Comparison of ENCODE assay signal across 9 mouse cellular contexts in genomic region chr1:165976672-165977448, GRCm38 (mm10). TPM values are rescaled to one million over a fixed set of nuclear protein-coding genes. Genes with fewer than 3 reads are reported as not detected.
A peak's percentile ranks its signal among the peaks of the same experiment; 100 is the strongest.
DNase-seq lines count a peak whose midpoint lies in the region; ATAC-seq and TF ChIP-seq lines count a peak whose summit lies in the region.
"Had no signal": no experiment of that assay in that cellular context is flagged by ENCODE, and none has a peak within 500 bp of the region (broad histone marks: within the 10 kb centered on the region; RNA-seq: fewer than 3 reads in every experiment).

No protein-coding gene starts in this region.

- H3K9me3 ChIP-seq in forebrain, postnatal 0 days (ENCODE audit: low read length), result no peaks in the 10 kb centered on the region
- no peaks in the 10 kb centered on the region for H3K9me3 ChIP-seq in forebrain, embryonic 10.5 days
- H3K9me3 ChIP-seq in G1E (replicated peaks), result no peaks in the 10 kb centered on the region
- H3K9me3 ChIP-seq in heart, embryonic 13.5 days, result no peaks in the 10 kb centered on the region
- H3K9me3 ChIP-seq in liver, embryonic 15.5 days (replicated peaks), result no peaks in the 10 kb centered on the region
- H3K9me3 ChIP-seq in midbrain, embryonic 10.5 days (replicated peaks), result no peaks in the 10 kb centered on the region
- no peaks in the 10 kb centered on the region for H3K9me3 ChIP-seq in forebrain, embryonic 16.5 days (ENCODE audit: control insufficient read depth, low read length)
- H3K9me3 ChIP-seq: limb, embryonic 13.5 days had no signal

- no peak overlapping the region for H3K4me2 ChIP-seq in forebrain, postnatal 0 days (ENCODE audit: low read depth)
- H3K4me2 ChIP-seq in heart, embryonic 13.5 days, result peak overlapping the region; percentile 18
- H3K4me2 ChIP-seq in liver, embryonic 15.5 days, result no peak overlapping the region
- H3K4me2 ChIP-seq in forebrain, embryonic 16.5 days (ENCODE audit: low read length), result no peak overlapping the region
- H3K4me2 ChIP-seq: limb, embryonic 13.5 days had no signal

- ATAC-seq in forebrain, postnatal 0 days, result 0 out of 2 replicates have a peak, but pooled peaks have one; percentile 18
- ATAC-seq in G1E (ENCODE audit: extremely low read depth, insufficient number of reproducible peaks, low FRiP score, poor library complexity, severe bottlenecking), result peak; percentile 45; the same call in 1 of the 2 replicates
- no peak for ATAC-seq in heart, embryonic 13.5 days (ENCODE audit: extremely low read depth, insufficient number of reproducible peaks, low FRiP score, low TSS enrichment)
- ATAC-seq in liver, embryonic 15.5 days (ENCODE audit: insufficient read depth), result peak; percentile 28; the same call in 1 of the 2 replicates
- ATAC-seq in forebrain, embryonic 16.5 days, result no peak

- no peak overlapping the region for H3K9ac ChIP-seq in forebrain, postnatal 0 days
- H3K9ac ChIP-seq in heart, embryonic 13.5 days, result 0 out of 2 replicates have a peak overlapping the region, but pooled peaks have one; percentile 42
- no peak overlapping the region for H3K9ac ChIP-seq in liver, embryonic 15.5 days
- H3K9ac ChIP-seq in forebrain, embryonic 16.5 days (replicated peaks; ENCODE audit: low read depth, low read length), result no peak overlapping the region
- H3K9ac ChIP-seq: limb, embryonic 13.5 days had no signal

- WGBS in forebrain, postnatal 0 days, result 57% methylated on average over 7 of the region's 7 CpGs
- 87% methylated on average over 7 of the region's 7 CpGs for WGBS in forebrain, embryonic 10.5 days
- 23% methylated on average over 7 of the region's 7 CpGs for WGBS in heart, embryonic 13.5 days
- 27% methylated on average over 7 of the region's 7 CpGs for WGBS in liver, embryonic 15.5 days (ENCODE audit: insufficient replicate concordance)
- WGBS in midbrain, embryonic 10.5 days, result 82% methylated on average over 7 of the region's 7 CpGs
- 60% methylated on average over 7 of the region's 7 CpGs for WGBS in forebrain, embryonic 16.5 days

- no peak overlapping the region for H3K27ac ChIP-seq in forebrain, postnatal 0 days (ENCODE audit: low read depth, low read length)
- H3K27ac ChIP-seq in forebrain, embryonic 10.5 days, result no peak overlapping the region
- H3K27ac ChIP-seq in heart, embryonic 13.5 days (replicated peaks), result no peak overlapping the region
- no peak overlapping the region for H3K27ac ChIP-seq in liver, embryonic 15.5 days (replicated peaks)
- no peak overlapping the region for H3K27ac ChIP-seq in midbrain, embryonic 10.5 days (replicated peaks)
- no peak overlapping the region for H3K27ac ChIP-seq in forebrain, embryonic 16.5 days (ENCODE audit: low read length)
- H3K27ac ChIP-seq: limb, embryonic 13.5 days had no signal

- no peaks in the 10 kb centered on the region for H3K27me3 ChIP-seq in forebrain, postnatal 0 days (ENCODE audit: insufficient read depth, low read length)
- H3K27me3 ChIP-seq in forebrain, embryonic 10.5 days (ENCODE audit: poor library complexity, severe bottlenecking), result no peaks in the 10 kb centered on the region
- H3K27me3 ChIP-seq in G1E (ENCODE audit: insufficient read depth, low read length), result no peaks in the 10 kb centered on the region
- H3K27me3 ChIP-seq in heart, embryonic 13.5 days (replicated peaks), result no peaks in the 10 kb centered on the region
- no peaks in the 10 kb centered on the region for H3K27me3 ChIP-seq in liver, embryonic 15.5 days
- H3K27me3 ChIP-seq in midbrain, embryonic 10.5 days (ENCODE audit: low read depth, poor library complexity, severe bottlenecking), result no peaks in the 10 kb centered on the region
- H3K27me3 ChIP-seq in forebrain, embryonic 16.5 days (replicated peaks; ENCODE audit: control insufficient read depth, insufficient read depth, low read length), result no peaks in the 10 kb centered on the region
- H3K27me3 ChIP-seq: limb, embryonic 13.5 days had no signal

- DNase-seq in forebrain, postnatal 0 days, result no peak
- no peak for DNase-seq in forebrain, embryonic 10.5 days (ENCODE audit: extremely low spot score, low spot score)
- no peak for DNase-seq in G1E (ENCODE audit: low spot score)
- DNase-seq in spleen, adult 12 weeks (ENCODE audit: low spot score), result no peak
- DNase-seq in midbrain, embryonic 10.5 days (ENCODE audit: low spot score), result no peak

- H3K36me3 ChIP-seq in forebrain, postnatal 0 days (ENCODE audit: insufficient read depth), result no peaks in the 10 kb centered on the region
- H3K36me3 ChIP-seq in forebrain, embryonic 10.5 days (replicated peaks), result peaks cover 8% of the 10 kb centered on the region; the same call in 1 of the 2 replicates
- H3K36me3 ChIP-seq in G1E (replicated peaks), result peaks cover 3% of the 10 kb centered on the region
- no peaks in the 10 kb centered on the region for H3K36me3 ChIP-seq in heart, embryonic 13.5 days
- no peaks in the 10 kb centered on the region for H3K36me3 ChIP-seq in liver, embryonic 15.5 days (replicated peaks)
- H3K36me3 ChIP-seq in midbrain, embryonic 10.5 days, result peaks cover 4% of the 10 kb centered on the region
- H3K36me3 ChIP-seq in forebrain, embryonic 16.5 days (ENCODE audit: control insufficient read depth, insufficient read depth), result no peaks in the 10 kb centered on the region
- H3K36me3 ChIP-seq: limb, embryonic 13.5 days had no signal

- TF ChIP-seq CTCF in forebrain, postnatal 0 days (IDR thresholded peaks at IDR 0.05; ENCODE audit: low read depth), result no peak
- TF ChIP-seq CTCF in G1E (IDR thresholded peaks at IDR 0.05; ENCODE audit: low read depth, low read length), result no peak

- no peak overlapping the region for H3K4me3 ChIP-seq in forebrain, postnatal 0 days (ENCODE audit: low read depth, low read length)
- H3K4me3 ChIP-seq in forebrain, embryonic 10.5 days, result no peak overlapping the region
- H3K4me3 ChIP-seq in G1E (ENCODE audit: low read depth, low read length), result no peak overlapping the region; the same call in 1 of the 2 replicates
- H3K4me3 ChIP-seq in heart, embryonic 13.5 days, result no peak overlapping the region
- no peak overlapping the region for H3K4me3 ChIP-seq in liver, embryonic 15.5 days (replicated peaks)
- H3K4me3 ChIP-seq in midbrain, embryonic 10.5 days, result no peak overlapping the region
- no peak overlapping the region for H3K4me3 ChIP-seq in forebrain, embryonic 16.5 days (replicated peaks; ENCODE audit: low read length)
- H3K4me3 ChIP-seq: limb, embryonic 13.5 days had no signal

- no peaks in the 10 kb centered on the region for H3K4me1 ChIP-seq in forebrain, postnatal 0 days (ENCODE audit: insufficient read depth)
- H3K4me1 ChIP-seq in forebrain, embryonic 10.5 days, result peaks cover 18% of the 10 kb centered on the region
- H3K4me1 ChIP-seq in G1E (ENCODE audit: insufficient read depth, low read depth, low read length), result peaks cover 31% of the 10 kb centered on the region
- peaks cover 30% of the 10 kb centered on the region for H3K4me1 ChIP-seq in heart, embryonic 13.5 days
- H3K4me1 ChIP-seq in liver, embryonic 15.5 days (replicated peaks), result peaks cover 16% of the 10 kb centered on the region
- peaks cover 4% of the 10 kb centered on the region; the same call in 1 of the 2 replicates for H3K4me1 ChIP-seq in midbrain, embryonic 10.5 days
- H3K4me1 ChIP-seq in forebrain, embryonic 16.5 days (replicated peaks; ENCODE audit: control insufficient read depth, insufficient read depth, low read length), result 0 out of 2 replicates have a peak, but pooled peaks cover 2% of the 10 kb centered on the region

RNA-seq across cellular contexts. Expression of gene Pou2f1, which starts 25.6 kb away (rescaled TPM):
- total RNA-seq in forebrain, postnatal 0 days (2014; rRNA removed), result 14.3 and 22.2 TPM in 2 replicates
- polyA plus RNA-seq in forebrain, postnatal 0 days (2015; fragmentation: Nextera tagmentation; extraction: Ambion mirVana), result 11.1 and 16.7 TPM in 2 replicates
- polyA plus RNA-seq in forebrain, embryonic 10.5 days (2016; fragmentation: Nextera tagmentation; extraction: Ambion mirVana), result 23.6 and 25.4 TPM in 2 replicates
- 51.0 and 57.1 TPM in 2 replicates for total RNA-seq in G1E (2014; fragmentation: Nextera tagmentation)
- total RNA-seq in G1E (2017), result 13.8 and 17.3 TPM in 2 replicates
- 15.7 and 16.0 TPM in 2 replicates for polyA plus RNA-seq in G1E (2012)
- 9.3 and 10.2 TPM in 2 replicates for polyA plus RNA-seq in heart, embryonic 13.5 days (2015; fragmentation: Nextera tagmentation; extraction: Ambion mirVana)
- 3.0 and 5.0 TPM in 2 replicates for polyA plus RNA-seq in liver, embryonic 15.5 days (2015; fragmentation: Nextera tagmentation; extraction: Ambion mirVana)
- polyA plus RNA-seq in midbrain, embryonic 10.5 days (2016; fragmentation: Nextera tagmentation; extraction: Ambion mirVana), result 28.0 and 31.2 TPM in 2 replicates
- 22.7 and 22.9 TPM in 2 replicates for polyA plus RNA-seq in forebrain, embryonic 16.5 days (2015; fragmentation: Nextera tagmentation; extraction: Ambion mirVana)

Comparison
In these comparisons a context has a peak if more than half of its experiments do, and no peak if none do; other contexts are left out.
1. ATAC-seq: peak in forebrain, postnatal 0 days (single experiment), G1E (single experiment) and liver, embryonic 15.5 days (single experiment); none in heart, embryonic 13.5 days (single experiment) and forebrain, embryonic 16.5 days (single experiment).